Mouse (Mus musculus) stomach, embryonic 16.5 days (tissue): Measurements from ENCODE around the gene Abcg8. TPM values are rescaled to one million over a fixed set of nuclear protein-coding genes. Genes with fewer than 3 reads are reported as not detected.
A peak's percentile ranks its signal among the peaks of the same experiment; 100 is the strongest.

Experiments used
- ATAC-seq: fragments of 200-750 bp; cut with Nextera tagmentation; 2 replicates; pipeline ENCODE4 v1.8.0; 2017; ENCODE audit warnings: moderate number of reproducible peaks, moderate TSS enrichment; ENCODE audit not compliant: insufficient read depth, low FRiP score
- H3K27ac ChIP-seq: fragments of 300-500 bp; sonication (generic); 2 replicates; pipeline ENCODE4 v1.5.1; 2014; ENCODE audit warnings: low read length
- H3K27me3 ChIP-seq: fragments of 300-500 bp; sonication (generic); 2 replicates; pipeline ENCODE4 v1.6.1; 2014; ENCODE audit warnings: low read length, control low read depth, mixed read lengths; ENCODE audit not compliant: control insufficient read depth, insufficient read depth
- H3K36me3 ChIP-seq: fragments of 300-500 bp; sonication (generic); 2 replicates; pipeline ENCODE4 v1.6.1; 2014; ENCODE audit warnings: low read length; ENCODE audit not compliant: control insufficient read depth, insufficient read depth
- H3K4me1 ChIP-seq: fragments of 300-500 bp; sonication (generic); 2 replicates; pipeline ENCODE4 v1.6.1; 2014; ENCODE audit warnings: low read length, control low read depth, mixed read lengths; ENCODE audit not compliant: control insufficient read depth, insufficient read depth
- H3K4me2 ChIP-seq: fragments of 300-500 bp; sonication (generic); 2 replicates; pipeline ENCODE4 v1.6.1; 2014; ENCODE audit warnings: low read depth, low read length, mixed read lengths
- H3K4me3 ChIP-seq: fragments of 300-500 bp; sonication (generic); replicated peaks from 2 replicates; pipeline ENCODE4 v1.5.1; 2014; ENCODE audit warnings: mild to moderate bottlenecking, low read length
- H3K9ac ChIP-seq: fragments of 300-500 bp; sonication (generic); 2 replicates; pipeline ENCODE4 v1.6.1; 2014; ENCODE audit warnings: low read length
- H3K9me3 ChIP-seq: fragments of 300-500 bp; sonication (generic); replicated peaks from 2 replicates; pipeline ENCODE4 v1.6.1; 2016; ENCODE audit warnings: low read length, control low read depth; ENCODE audit not compliant: control insufficient read depth
- WGBS: fragments of 180-500 bp; shearing (Covaris S2); extraction: QIAGEN DNeasy Blood & Tissue Kit; methylation state at CpG from one replicate; pipeline ENCODE4 v1.1.7; 2014; 5-methylcytosine and 5-hydroxymethylcytosine counted together
- polyA plus RNA-seq: library from polyadenylated mRNA; unstranded; fragments of >200 nt; fragmentation: Nextera tagmentation; extraction: Ambion mirVana; gene quantifications from 2 replicates; pipeline ENCODE4 v1.2.1, GENCODE M21; 2015

The Abcg8 gene
- polyA plus RNA-seq, 1 experiment from 2014 or later: 0.10 TPM

DNA sequence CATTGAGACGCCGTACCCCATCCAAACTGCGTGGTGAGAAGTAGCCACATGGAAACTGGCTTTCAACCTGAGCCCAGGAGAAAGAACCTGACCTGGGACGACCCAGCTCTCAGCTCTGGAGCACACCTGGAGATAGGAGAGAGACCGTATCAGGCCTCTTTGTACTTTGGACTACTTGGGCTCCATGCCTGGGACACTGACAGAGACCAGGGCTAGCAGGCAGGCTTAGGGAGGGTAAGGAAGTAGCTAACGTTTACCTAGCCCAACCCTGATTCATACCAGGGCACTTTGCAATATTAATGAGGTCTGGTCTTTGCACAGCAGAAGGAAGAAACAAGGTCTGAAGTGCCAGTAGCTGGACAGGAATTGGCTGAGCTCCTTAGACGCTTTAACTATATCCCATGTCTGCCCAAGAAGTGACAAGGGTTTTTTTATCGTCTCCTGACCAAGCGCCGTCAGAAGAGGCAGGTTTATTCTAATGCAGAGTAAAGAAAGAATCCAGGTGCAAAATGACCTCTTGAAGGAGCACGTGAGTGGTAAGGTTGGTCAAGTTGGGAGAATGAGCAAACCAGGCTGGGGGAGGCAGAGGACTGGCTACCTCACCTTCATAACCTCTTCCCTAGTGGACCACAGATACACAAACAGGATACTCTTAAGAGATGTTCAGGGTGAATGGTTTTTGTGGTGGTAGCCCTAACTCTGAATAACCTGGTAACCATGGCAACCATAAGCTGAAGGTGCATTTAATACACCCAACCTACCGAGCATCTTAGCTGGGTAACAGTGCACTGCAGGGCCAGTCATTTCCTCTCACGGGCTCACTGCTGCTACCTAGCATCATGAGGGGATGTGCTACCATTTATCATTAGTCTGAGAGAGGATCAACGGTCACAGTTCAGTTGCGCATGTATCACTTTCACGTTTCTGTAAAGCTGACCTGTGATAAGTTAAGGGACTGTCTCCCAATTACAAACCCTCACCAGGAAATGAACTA is 3.4 kb upstream of the Abcg8 start:
- no peak overlapping the region for H3K4me2 ChIP-seq
- H3K27ac ChIP-seq: peak overlapping the region; percentile 49
- H3K4me3 ChIP-seq: no peak overlapping the region
- H3K9ac ChIP-seq: no peak overlapping the region
- H3K4me1 ChIP-seq: peaks cover 8% of the 10 kb centered on the region
- no peaks in the 10 kb centered on the region for H3K36me3 ChIP-seq
- peak; percentile 90 for ATAC-seq
- 53% methylated on average over 16 of the region's 16 CpGs for WGBS
- H3K9me3 ChIP-seq: no peaks in the 10 kb centered on the region
- no peaks in the 10 kb centered on the region for H3K27me3 ChIP-seq

DNA sequence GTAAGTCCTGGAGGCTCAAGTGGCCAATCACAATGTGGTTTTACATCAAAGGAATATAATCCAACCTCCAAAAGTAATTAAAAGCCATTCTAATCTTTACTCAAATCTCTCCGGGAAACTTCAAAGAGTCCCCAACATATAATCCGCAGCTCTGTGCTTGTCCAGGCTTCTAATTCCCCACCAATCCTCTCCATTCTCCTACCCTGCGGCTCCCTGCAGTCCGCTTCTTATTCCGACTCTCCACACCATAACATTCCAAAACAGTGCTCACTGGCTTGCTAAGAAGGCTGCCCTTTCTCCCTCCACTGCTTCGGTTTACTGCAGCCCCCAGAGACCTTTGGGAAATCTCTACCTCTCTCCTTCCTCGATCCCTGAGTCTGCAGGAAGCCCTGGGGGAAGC is 2.1 kb upstream of the Abcg8 start:
- no peaks in the 10 kb centered on the region for H3K9me3 ChIP-seq
- H3K4me2 ChIP-seq: no peak overlapping the region
- no peak overlapping the region for H3K4me3 ChIP-seq
- H3K27ac ChIP-seq: no peak overlapping the region
- H3K4me1 ChIP-seq: peaks cover 8% of the 10 kb centered on the region
- H3K36me3 ChIP-seq: no peaks in the 10 kb centered on the region
- WGBS: 50% methylated on average over 7 of the region's 7 CpGs
- no peak for ATAC-seq
- no peaks in the 10 kb centered on the region for H3K27me3 ChIP-seq
- H3K9ac ChIP-seq: no peak overlapping the region

DNA sequence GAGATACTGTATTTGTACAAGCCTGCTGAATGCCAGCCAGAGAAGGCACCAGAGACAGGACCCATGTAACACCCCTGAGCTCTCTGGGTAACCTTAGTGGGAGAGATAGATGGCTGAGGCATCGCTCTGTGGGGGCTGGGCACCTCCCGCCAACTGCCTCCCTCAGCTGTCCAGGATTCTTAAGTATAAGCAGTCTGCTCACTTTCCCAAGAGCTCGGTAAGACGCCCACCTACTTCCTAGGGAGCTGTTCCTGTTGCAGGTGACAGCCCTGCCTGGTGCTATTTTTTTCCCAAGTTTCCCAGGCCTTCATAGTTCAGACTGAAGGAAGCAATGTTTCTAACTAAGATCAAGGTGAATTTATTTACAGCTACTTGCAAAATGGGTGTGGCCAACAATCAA is 898 bp upstream of the Abcg8 start:
- no peak overlapping the region for H3K9ac ChIP-seq
- no peak for ATAC-seq
- H3K4me1 ChIP-seq: peaks cover 8% of the 10 kb centered on the region
- no peak overlapping the region for H3K4me3 ChIP-seq
- H3K4me2 ChIP-seq: no peak overlapping the region
- no peaks in the 10 kb centered on the region for H3K27me3 ChIP-seq
- 47% methylated on average over 4 of the region's 4 CpGs for WGBS
- no peaks in the 10 kb centered on the region for H3K9me3 ChIP-seq
- no peak overlapping the region for H3K27ac ChIP-seq
- H3K36me3 ChIP-seq: no peaks in the 10 kb centered on the region

DNA sequence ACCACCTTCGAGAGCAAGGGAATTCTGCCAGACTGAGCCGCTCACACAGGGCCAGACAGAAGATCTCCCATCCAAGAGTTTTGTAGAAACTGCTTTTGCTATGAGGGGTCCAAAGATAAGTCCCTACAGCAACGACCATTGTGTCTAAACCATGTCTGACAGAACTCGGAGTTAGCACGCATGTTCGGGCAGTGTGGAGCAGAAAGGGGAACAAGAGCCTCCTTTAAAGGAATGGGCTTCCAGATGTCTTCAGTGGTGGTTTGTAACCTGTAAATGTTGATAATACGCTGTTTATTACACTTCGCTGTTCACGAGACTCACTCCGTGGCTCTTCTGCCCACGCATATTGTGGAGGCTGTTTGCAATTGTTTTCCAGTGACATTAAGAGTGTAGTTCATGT is 1.5 kb downstream of the Abcg8 start:
- Histone ChIP-seq H3K27ac (no peak overlapping the region), H3K27me3 (no peaks in the 10 kb centered on the region), H3K4me2 (no peak overlapping the region), H3K9me3 (no peaks in the 10 kb centered on the region), H3K9ac (no peak overlapping the region), H3K4me1 (peaks cover 8% of the 10 kb centered on the region), H3K4me3 (no peak overlapping the region), H3K36me3 (no peaks in the 10 kb centered on the region)
- WGBS: 82% methylated on average over 11 of the region's 11 CpGs
- ATAC-seq: no peak

DNA sequence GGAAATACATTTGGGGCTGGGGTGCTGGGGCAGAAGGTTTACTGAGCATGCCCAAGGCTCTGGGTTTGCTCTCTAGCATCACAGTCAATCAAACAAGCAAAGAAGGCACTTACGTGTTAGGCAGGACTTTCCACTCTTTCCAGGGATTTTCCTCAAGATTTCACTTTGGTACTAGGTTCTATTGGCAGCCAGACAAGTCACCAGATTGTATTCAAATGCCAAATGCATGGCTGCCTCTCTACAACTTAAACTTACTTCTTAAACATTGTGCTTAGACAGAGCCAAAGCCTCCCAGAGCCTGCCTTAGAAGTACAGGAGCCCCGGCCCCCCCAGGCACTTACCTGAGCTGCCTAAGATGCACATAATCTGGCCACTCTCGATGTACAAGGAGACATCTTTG is 5.6 kb downstream of the Abcg8 start:
- Histone ChIP-seq H3K36me3 (no peaks in the 10 kb centered on the region), H3K27ac (no peak overlapping the region), H3K4me3 (no peak overlapping the region), H3K4me1 (no peaks in the 10 kb centered on the region), H3K27me3 (no peaks in the 10 kb centered on the region), H3K9ac (no peak overlapping the region), H3K9me3 (no peaks in the 10 kb centered on the region), H3K4me2 (no peak overlapping the region)
- no peak for ATAC-seq
- 80% methylated on average over 3 of the region's 3 CpGs for whole genome bisulfite sequencing

DNA sequence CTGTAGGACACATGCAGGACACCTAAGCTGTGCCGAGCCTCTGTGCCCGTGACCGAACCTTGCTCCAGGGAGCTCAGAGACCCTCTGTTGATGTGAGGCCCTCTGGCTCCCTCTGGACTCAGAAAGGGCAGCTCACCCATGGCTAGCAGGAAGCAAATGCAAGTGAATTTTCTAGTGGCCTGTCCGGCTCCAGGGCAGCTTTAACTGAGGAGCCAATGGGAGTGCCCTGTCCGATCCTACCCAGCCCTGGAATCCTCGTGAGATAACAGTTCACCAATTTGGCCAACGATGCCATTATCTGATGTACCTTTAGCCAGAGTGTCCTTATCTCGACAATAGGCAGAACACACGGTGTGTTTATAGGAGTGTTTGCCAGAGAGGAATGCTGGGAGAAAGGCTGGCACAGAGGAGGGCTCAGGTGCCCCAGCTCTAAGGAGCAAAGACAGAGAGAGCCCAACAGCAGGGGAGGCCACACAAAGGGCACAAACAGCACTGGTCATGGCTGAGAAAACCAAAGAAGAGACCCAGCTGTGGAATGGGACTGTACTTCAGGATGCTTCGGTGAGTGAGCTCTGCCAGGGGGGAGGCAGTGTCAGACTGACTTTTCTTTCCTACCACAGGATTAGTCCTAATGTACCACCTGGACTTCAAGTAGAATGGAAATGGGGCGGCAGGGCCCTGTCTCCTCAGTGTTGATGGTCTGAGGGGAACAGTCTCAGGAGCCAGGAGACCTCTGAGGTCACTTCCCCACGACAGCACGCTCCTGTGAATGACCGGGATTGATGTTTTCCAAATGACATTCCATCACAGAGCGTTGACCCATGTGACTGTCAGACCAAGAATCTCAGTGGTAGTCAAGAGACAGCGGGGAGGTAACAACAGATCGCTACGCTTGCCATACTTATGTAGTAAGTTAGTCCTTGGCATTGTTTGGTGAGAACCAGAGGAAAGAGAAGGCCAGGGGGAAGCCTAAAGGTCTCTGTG is 6.9 kb downstream of the Abcg8 start, which contains the start of gene Abcg5:
TSS of gene Abcg5 (minus strand) at position 278 of the 984 bp plus-strand sequence.
- no peaks in the 10 kb centered on the region for H3K9me3 ChIP-seq
- WGBS: 67% methylated on average over 18 of the region's 18 CpGs
- H3K27me3 ChIP-seq: no peaks in the 10 kb centered on the region
- no peak within 1 kb of the TSS for H3K4me2 ChIP-seq
- H3K4me3 ChIP-seq: no peak within 1 kb of the TSS
- no peak within 1 kb of the TSS for H3K9ac ChIP-seq
- H3K27ac ChIP-seq: no peak within 1 kb of the TSS
- no peaks in the 10 kb centered on the region for H3K4me1 ChIP-seq
- no peak; the same call in 1 of the 2 replicates for ATAC-seq
- H3K36me3 ChIP-seq: no peaks in the 10 kb centered on the region

DNA sequence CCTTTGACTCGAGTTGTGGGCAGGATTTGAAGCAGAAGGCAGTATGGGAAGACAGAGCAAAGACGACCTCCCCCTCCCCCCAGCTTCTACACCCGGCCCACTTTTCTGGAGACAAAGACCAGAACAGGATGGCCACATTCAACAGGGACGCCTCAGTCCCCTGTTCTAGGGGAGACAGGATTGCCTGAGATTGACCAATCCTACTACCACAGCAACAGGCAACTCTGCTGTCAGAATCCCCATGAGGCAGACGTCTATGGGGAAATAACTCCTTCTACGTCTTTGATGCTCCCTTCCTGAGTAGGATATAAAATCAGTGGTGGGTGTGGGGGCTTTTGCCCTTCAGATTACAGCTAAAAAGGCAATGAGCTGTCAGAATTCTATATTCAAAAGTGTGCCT is 8.2 kb downstream of the Abcg8 start:
- Histone ChIP-seq H3K27me3 (no peaks in the 10 kb centered on the region), H3K4me2 (no peak overlapping the region), H3K9ac (no peak overlapping the region), H3K27ac (no peak overlapping the region), H3K36me3 (no peaks in the 10 kb centered on the region), H3K9me3 (no peaks in the 10 kb centered on the region), H3K4me1 (no peaks in the 10 kb centered on the region), H3K4me3 (no peak overlapping the region)
- no peak for ATAC-seq
- WGBS: 30% methylated on average over 6 of the region's 6 CpGs

DNA sequence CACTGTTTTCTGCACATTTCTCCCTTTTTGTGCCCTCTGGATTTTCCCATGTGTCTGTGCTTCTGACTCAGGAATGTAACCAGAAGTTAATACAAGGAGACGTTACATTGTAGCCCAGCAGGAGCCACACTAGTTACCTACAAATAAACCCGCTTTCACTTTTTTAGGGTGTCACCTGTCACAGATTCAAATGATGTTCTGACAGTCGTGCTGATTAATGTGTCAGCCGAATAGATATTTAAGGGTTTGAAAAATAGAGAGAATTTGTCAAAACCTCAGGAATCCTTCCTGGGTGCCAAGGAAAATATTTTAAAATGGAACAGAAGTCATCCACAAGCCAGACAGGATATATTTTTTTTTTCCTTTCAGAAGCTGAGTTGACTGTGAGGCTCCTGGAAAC is 9.2 kb downstream of the Abcg8 start:
- Histone ChIP-seq H3K4me3 (no peak overlapping the region), H3K27me3 (no peaks in the 10 kb centered on the region), H3K27ac (no peak overlapping the region), H3K9me3 (no peaks in the 10 kb centered on the region), H3K36me3 (no peaks in the 10 kb centered on the region), H3K4me2 (no peak overlapping the region), H3K9ac (no peak overlapping the region), H3K4me1 (0 out of 2 replicates have a peak, but pooled peaks cover 1% of the 10 kb centered on the region)
- WGBS: 73% methylated on average over 4 of the region's 4 CpGs
- ATAC-seq: no peak
